Mouse (Mus musculus): ENCODE results near the gene Loxl4. TPM values are rescaled to one million over a fixed set of nuclear protein-coding genes. Genes with fewer than 3 reads are reported as not detected.

Gene Loxl4
- polyA plus RNA-seq, 1 experiment from 2014 or later, result 1.9 TPM

DNA sequence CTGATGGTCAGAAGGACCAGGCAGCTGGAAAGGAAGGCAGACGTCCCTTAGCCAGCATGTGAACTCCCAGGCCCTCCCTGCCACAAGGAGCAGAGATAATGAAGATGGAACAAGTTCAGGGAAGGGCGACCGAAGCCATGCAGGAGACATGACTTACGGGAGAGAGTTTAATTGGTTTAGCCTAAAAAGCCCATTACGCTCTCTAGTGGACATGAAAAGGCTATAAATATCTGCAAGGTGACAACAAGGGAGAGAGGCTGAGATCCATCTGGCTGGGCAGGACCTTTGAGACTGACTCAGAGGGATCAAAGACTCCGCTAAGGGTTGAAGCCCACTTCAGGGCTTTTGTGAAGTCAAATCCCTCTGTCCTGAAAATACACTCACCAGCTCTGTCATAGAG is 40.5 kb upstream of the Loxl4 start:
- no peak overlapping the region for H3K4me2 ChIP-seq (replicated peaks; ENCODE audit: low read depth, low read length)
- H3K9ac ChIP-seq (ENCODE audit: low read depth, low read length), result no peak overlapping the region
- H3K9me3 ChIP-seq (ENCODE audit: control insufficient read depth, low read length), result no peaks in the 10 kb centered on the region
- H3K27me3 ChIP-seq (ENCODE audit: control insufficient read depth, insufficient read depth, low read length), result no peaks in the 10 kb centered on the region
- no peak for ATAC-seq (ENCODE audit: low FRiP score, low TSS enrichment)
- H3K4me3 ChIP-seq (ENCODE audit: low read length), result no peak overlapping the region
- H3K4me1 ChIP-seq (ENCODE audit: control insufficient read depth, insufficient read depth, low read length), result peaks cover 15% of the 10 kb centered on the region
- WGBS, result 4% methylated on average over 6 of the region's 6 CpGs
- H3K36me3 ChIP-seq (ENCODE audit: control insufficient read depth, insufficient read depth, low read length), result no peaks in the 10 kb centered on the region
- H3K27ac ChIP-seq (ENCODE audit: low read depth, low read length), result no peak overlapping the region

GRCm38 (mm10) chr19:42652425-42652824 is 39.8 kb upstream of the Loxl4 start:
- Histone ChIP-seq H3K27me3 (ENCODE audit: control insufficient read depth, insufficient read depth, low read length) (no peaks in the 10 kb centered on the region), H3K4me1 (ENCODE audit: control insufficient read depth, insufficient read depth, low read length) (peaks cover 15% of the 10 kb centered on the region), H3K9me3 (ENCODE audit: control insufficient read depth, low read length) (no peaks in the 10 kb centered on the region), H3K9ac (ENCODE audit: low read depth, low read length) (no peak overlapping the region), H3K4me2 (replicated peaks; ENCODE audit: low read depth, low read length) (no peak overlapping the region), H3K36me3 (ENCODE audit: control insufficient read depth, insufficient read depth, low read length) (no peaks in the 10 kb centered on the region), H3K27ac (ENCODE audit: low read depth, low read length) (no peak overlapping the region), H3K4me3 (ENCODE audit: low read length) (no peak overlapping the region)
- no peak for ATAC-seq (ENCODE audit: low FRiP score, low TSS enrichment)
- WGBS, result 60% methylated on average over 7 of the region's 7 CpGs

DNA sequence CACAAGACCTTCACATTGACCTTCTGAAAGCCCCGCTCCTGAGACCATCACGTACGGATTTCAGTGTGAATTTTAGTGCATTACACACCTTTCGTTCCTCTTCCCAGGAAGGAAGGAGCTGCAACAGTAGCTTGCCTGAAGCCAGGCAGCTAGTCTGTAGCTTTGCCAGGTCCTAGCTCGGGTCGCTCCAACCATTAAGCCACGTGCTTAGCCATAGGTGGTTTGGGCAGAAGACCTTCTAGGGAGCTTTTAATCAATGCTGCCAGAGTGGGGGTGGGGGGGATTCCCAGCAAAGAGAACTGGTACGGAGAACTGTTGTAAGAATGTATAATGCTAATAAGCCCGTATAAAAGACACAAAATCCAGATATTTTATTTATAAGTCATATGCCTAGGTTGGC is 27.6 kb upstream of the Loxl4 start:
- Histone ChIP-seq H3K4me2 (replicated peaks; ENCODE audit: low read depth, low read length) (no peak overlapping the region), H3K27me3 (ENCODE audit: control insufficient read depth, insufficient read depth, low read length) (no peaks in the 10 kb centered on the region), H3K9ac (ENCODE audit: low read depth, low read length) (no peak overlapping the region), H3K27ac (ENCODE audit: low read depth, low read length) (no peak overlapping the region), H3K4me1 (ENCODE audit: control insufficient read depth, insufficient read depth, low read length) (peaks cover 11% of the 10 kb centered on the region), H3K36me3 (ENCODE audit: control insufficient read depth, insufficient read depth, low read length) (no peaks in the 10 kb centered on the region), H3K4me3 (ENCODE audit: low read length) (no peak overlapping the region), H3K9me3 (ENCODE audit: control insufficient read depth, low read length) (no peaks in the 10 kb centered on the region)
- WGBS, result 77% methylated on average over 9 of the region's 9 CpGs
- ATAC-seq (ENCODE audit: low FRiP score, low TSS enrichment), result no peak

GRCm38 (mm10) chr19:42639544-42639943 is 26.9 kb upstream of the Loxl4 start:
- ATAC-seq (ENCODE audit: low FRiP score, low TSS enrichment), result no peak
- no peak overlapping the region for H3K27ac ChIP-seq (ENCODE audit: low read depth, low read length)
- no peaks in the 10 kb centered on the region for H3K27me3 ChIP-seq (ENCODE audit: control insufficient read depth, insufficient read depth, low read length)
- no peak overlapping the region for H3K4me3 ChIP-seq (ENCODE audit: low read length)
- H3K4me1 ChIP-seq (ENCODE audit: control insufficient read depth, insufficient read depth, low read length), result peaks cover 11% of the 10 kb centered on the region
- H3K4me2 ChIP-seq (replicated peaks; ENCODE audit: low read depth, low read length), result no peak overlapping the region
- no peak overlapping the region for H3K9ac ChIP-seq (ENCODE audit: low read depth, low read length)
- WGBS, result 42% methylated on average over 8 of the region's 8 CpGs
- H3K9me3 ChIP-seq (ENCODE audit: control insufficient read depth, low read length), result no peaks in the 10 kb centered on the region
- H3K36me3 ChIP-seq (ENCODE audit: control insufficient read depth, insufficient read depth, low read length), result no peaks in the 10 kb centered on the region

GRCm38 (mm10) chr19:42638604-42639481 is 26.2 kb upstream of the Loxl4 start:
- H3K27me3 ChIP-seq (ENCODE audit: control insufficient read depth, insufficient read depth, low read length), result no peaks in the 10 kb centered on the region
- H3K9me3 ChIP-seq (ENCODE audit: control insufficient read depth, low read length), result no peaks in the 10 kb centered on the region
- WGBS, result 5% methylated on average over 8 of the region's 8 CpGs
- no peaks in the 10 kb centered on the region for H3K36me3 ChIP-seq (ENCODE audit: control insufficient read depth, insufficient read depth, low read length)
- peaks cover 11% of the 10 kb centered on the region for H3K4me1 ChIP-seq (ENCODE audit: control insufficient read depth, insufficient read depth, low read length)
- no peak overlapping the region for H3K4me2 ChIP-seq (replicated peaks; ENCODE audit: low read depth, low read length)
- no peak overlapping the region for H3K4me3 ChIP-seq (ENCODE audit: low read length)
- H3K9ac ChIP-seq (ENCODE audit: low read depth, low read length), result no peak overlapping the region
- peak; percentile 71 for ATAC-seq (ENCODE audit: low FRiP score, low TSS enrichment)
- no peak overlapping the region for H3K27ac ChIP-seq (ENCODE audit: low read depth, low read length)

- Histone ChIP-seq H3K4me1 (ENCODE audit: control insufficient read depth, insufficient read depth, low read length) (peaks cover 13% of the 10 kb centered on the region), H3K27me3 (ENCODE audit: control insufficient read depth, insufficient read depth, low read length) (no peaks in the 10 kb centered on the region), H3K4me3 (ENCODE audit: low read length) (no peak overlapping the region), H3K4me2 (replicated peaks; ENCODE audit: low read depth, low read length) (no peak overlapping the region), H3K9me3 (ENCODE audit: control insufficient read depth, low read length) (no peaks in the 10 kb centered on the region), H3K27ac (ENCODE audit: low read depth, low read length) (no peak overlapping the region), H3K36me3 (ENCODE audit: control insufficient read depth, insufficient read depth, low read length) (no peaks in the 10 kb centered on the region), H3K9ac (ENCODE audit: low read depth, low read length) (no peak overlapping the region)
- ATAC-seq (ENCODE audit: low FRiP score, low TSS enrichment), result no peak
- 36% methylated on average over 11 of the region's 11 CpGs for WGBS
Observed at GRCm38 (mm10) chr19:42636631-42637030, 24.0 kb upstream of the Loxl4 start.

DNA sequence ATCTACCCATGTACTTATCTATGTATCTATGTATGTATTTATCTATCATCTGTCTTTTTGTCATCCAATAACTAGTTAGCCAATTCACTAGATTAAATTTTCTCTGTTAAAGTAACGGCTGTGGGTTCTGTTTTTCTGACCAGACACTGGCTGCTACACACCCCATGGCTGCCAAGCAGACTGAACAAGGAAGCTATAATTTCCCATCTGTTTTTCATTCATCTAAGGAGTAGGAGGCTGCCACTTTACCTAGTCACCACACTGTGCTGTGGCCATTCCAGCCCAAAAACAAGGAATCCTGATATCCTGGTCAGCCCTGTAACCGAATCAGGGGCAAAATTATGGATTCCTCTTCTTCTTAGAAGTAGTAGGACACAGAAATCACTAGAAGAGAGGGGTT is 21.0 kb upstream of the Loxl4 start:
- H3K9ac ChIP-seq (ENCODE audit: low read depth, low read length), result no peak overlapping the region
- H3K9me3 ChIP-seq (ENCODE audit: control insufficient read depth, low read length), result no peaks in the 10 kb centered on the region
- no peaks in the 10 kb centered on the region for H3K36me3 ChIP-seq (ENCODE audit: control insufficient read depth, insufficient read depth, low read length)
- no peaks in the 10 kb centered on the region for H3K27me3 ChIP-seq (ENCODE audit: control insufficient read depth, insufficient read depth, low read length)
- H3K4me1 ChIP-seq (ENCODE audit: control insufficient read depth, insufficient read depth, low read length), result peaks cover 8% of the 10 kb centered on the region; the same call in 1 of the 2 replicates
- no peak overlapping the region for H3K4me3 ChIP-seq (ENCODE audit: low read length)
- WGBS, result 86% methylated on average over 2 of the region's 2 CpGs
- H3K27ac ChIP-seq (ENCODE audit: low read depth, low read length), result no peak overlapping the region
- ATAC-seq (ENCODE audit: low FRiP score, low TSS enrichment), result no peak
- no peak overlapping the region for H3K4me2 ChIP-seq (replicated peaks; ENCODE audit: low read depth, low read length)

GRCm38 (mm10) chr19:42632301-42632700 is 19.7 kb upstream of the Loxl4 start:
- no peaks in the 10 kb centered on the region for H3K36me3 ChIP-seq (ENCODE audit: control insufficient read depth, insufficient read depth, low read length)
- H3K27ac ChIP-seq (ENCODE audit: low read depth, low read length), result no peak overlapping the region

GRCm38 (mm10) chr19:42631541-42631961 is 18.9 kb upstream of the Loxl4 start:
- Histone ChIP-seq H3K27ac (ENCODE audit: low read depth, low read length) (peak overlapping the region; percentile 30; the same call in 1 of the 2 replicates), H3K4me3 (ENCODE audit: low read length) (peak overlapping the region; percentile 9), H3K36me3 (ENCODE audit: control insufficient read depth, insufficient read depth, low read length) (no peaks in the 10 kb centered on the region), H3K9ac (ENCODE audit: low read depth, low read length) (no peak overlapping the region), H3K4me1 (ENCODE audit: control insufficient read depth, insufficient read depth, low read length) (peaks cover 8% of the 10 kb centered on the region; the same call in 1 of the 2 replicates), H3K9me3 (ENCODE audit: control insufficient read depth, low read length) (no peaks in the 10 kb centered on the region), H3K27me3 (ENCODE audit: control insufficient read depth, insufficient read depth, low read length) (no peaks in the 10 kb centered on the region), H3K4me2 (replicated peaks; ENCODE audit: low read depth, low read length) (peak overlapping the region; percentile 34)
- ATAC-seq (ENCODE audit: low FRiP score, low TSS enrichment), result peak; percentile 80
- WGBS, result 2% methylated on average over 8 of the region's 8 CpGs

More at GRCm38 (mm10) chr19:42632301-42632700, 19.7 kb upstream of the Loxl4 start:
- Histone ChIP-seq H3K4me3 (ENCODE audit: low read length) (no peak overlapping the region), H3K9me3 (ENCODE audit: control insufficient read depth, low read length) (no peaks in the 10 kb centered on the region), H3K9ac (ENCODE audit: low read depth, low read length) (no peak overlapping the region), H3K27me3 (ENCODE audit: control insufficient read depth, insufficient read depth, low read length) (no peaks in the 10 kb centered on the region), H3K4me1 (ENCODE audit: control insufficient read depth, insufficient read depth, low read length) (peaks cover 8% of the 10 kb centered on the region; the same call in 1 of the 2 replicates), H3K4me2 (replicated peaks; ENCODE audit: low read depth, low read length) (0 out of 2 replicates have a peak overlapping the region, but pooled peaks have one; percentile 34)
- ATAC-seq (ENCODE audit: low FRiP score, low TSS enrichment), result no peak
- 61% methylated on average over 4 of the region's 4 CpGs for WGBS

Measured in kidney, embryonic 14.5 days (tissue).